Mouse (Mus musculus) embryonic facial prominence, embryonic 12.5 days (tissue): ENCODE data around the gene Sc5d. TPM values are rescaled to one million over a fixed set of nuclear protein-coding genes. Genes with fewer than 3 reads are reported as not detected.
A peak's percentile ranks its signal among the peaks of the same experiment; 100 is the strongest.

Source experiments
- ATAC-seq: fragments of 200-750 bp; cut with Nextera tagmentation; 2 replicates; pipeline ENCODE4 v1.8.0; 2017; ENCODE audit not compliant: insufficient number of reproducible peaks, insufficient read depth, low FRiP score, low TSS enrichment
- H3K27ac ChIP-seq: fragments of 300-500 bp; sonication (generic); 2 replicates; pipeline ENCODE4 v1.5.1; 2016; ENCODE audit warnings: mild to moderate bottlenecking
- H3K27me3 ChIP-seq: fragments of 300-500 bp; sonication (generic); 2 replicates; pipeline ENCODE4 v1.6.1; 2016; ENCODE audit warnings: mild to moderate bottlenecking, moderate library complexity
- H3K36me3 ChIP-seq: fragments of 300-500 bp; sonication (generic); 2 replicates; pipeline ENCODE4 v1.6.1; 2016; ENCODE audit warnings: mild to moderate bottlenecking
- H3K4me1 ChIP-seq: fragments of 300-500 bp; sonication (generic); 2 replicates; pipeline ENCODE4 v1.6.1; 2016
- H3K4me2 ChIP-seq: fragments of 300-500 bp; sonication (generic); replicated peaks from 2 replicates; pipeline ENCODE4 v1.6.1; 2016; ENCODE audit warnings: mild to moderate bottlenecking, moderate library complexity
- H3K4me3 ChIP-seq: fragments of 300-500 bp; sonication (generic); 2 replicates; pipeline ENCODE4 v1.5.1; 2016; ENCODE audit warnings: mild to moderate bottlenecking
- H3K9ac ChIP-seq: fragments of 300-500 bp; sonication (generic); 2 replicates; pipeline ENCODE4 v1.6.1; 2016; ENCODE audit warnings: mild to moderate bottlenecking, moderate library complexity
- H3K9me3 ChIP-seq: fragments of 300-500 bp; sonication (generic); 2 replicates; pipeline ENCODE4 v1.6.1; 2016; ENCODE audit warnings: mild to moderate bottlenecking, moderate library complexity
- WGBS: fragments of 180-500 bp; shearing (Covaris S2); methylation state at CpG from one replicate; pipeline ENCODE4 v1.1.7; 2016; 5-methylcytosine and 5-hydroxymethylcytosine counted together
- polyA plus RNA-seq: library from polyadenylated mRNA; unstranded; fragments of >200 nt; fragmentation: Nextera tagmentation; extraction: Ambion mirVana; gene quantifications from 2 replicates; pipeline ENCODE4 v1.2.1, GENCODE M21; 2016

Gene Sc5d
- polyA plus RNA-seq: 49.8 and 55.6 TPM in 2 replicates

DNA sequence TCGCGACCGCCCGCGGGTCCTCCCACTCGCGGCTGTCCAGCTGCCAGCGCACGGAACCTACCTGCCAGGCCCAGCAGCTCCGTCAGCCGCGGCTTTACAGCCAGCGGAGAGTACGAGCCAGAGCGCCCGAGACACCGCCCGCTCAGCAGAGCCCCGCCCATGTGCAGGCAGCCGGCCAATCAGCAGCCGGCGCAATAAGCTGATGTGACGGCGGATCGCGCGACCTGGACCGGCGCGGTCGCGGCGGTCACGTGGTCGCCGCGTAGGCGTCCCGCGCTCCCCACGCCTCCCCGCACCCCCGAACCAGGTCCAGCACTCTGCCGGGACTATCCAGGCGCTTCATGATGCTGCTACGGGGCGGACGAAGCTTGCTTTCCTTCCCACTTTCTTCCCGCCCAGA, at the start of gene Sc5d:
Gene Sc5d (minus strand): TSS at position 112 of the 400 bp plus-strand sequence.
- no peaks in the 10 kb centered on the region for H3K27me3 ChIP-seq
- H3K4me3 ChIP-seq: peak within 1 kb of the TSS; percentile 92
- peaks cover 10% of the 10 kb centered on the region; the same call in 1 of the 2 replicates for H3K4me1 ChIP-seq
- ATAC-seq: peak; percentile 96
- H3K4me2 ChIP-seq: peak within 1 kb of the TSS; percentile 76
- peaks cover 5% of the 10 kb centered on the region for H3K36me3 ChIP-seq
- peak within 1 kb of the TSS; percentile 80 for H3K9ac ChIP-seq
- peak within 1 kb of the TSS; percentile 67 for H3K27ac ChIP-seq
- under 1% methylated on average over 49 of the region's 49 CpGs for WGBS
- no peaks in the 10 kb centered on the region for H3K9me3 ChIP-seq

DNA sequence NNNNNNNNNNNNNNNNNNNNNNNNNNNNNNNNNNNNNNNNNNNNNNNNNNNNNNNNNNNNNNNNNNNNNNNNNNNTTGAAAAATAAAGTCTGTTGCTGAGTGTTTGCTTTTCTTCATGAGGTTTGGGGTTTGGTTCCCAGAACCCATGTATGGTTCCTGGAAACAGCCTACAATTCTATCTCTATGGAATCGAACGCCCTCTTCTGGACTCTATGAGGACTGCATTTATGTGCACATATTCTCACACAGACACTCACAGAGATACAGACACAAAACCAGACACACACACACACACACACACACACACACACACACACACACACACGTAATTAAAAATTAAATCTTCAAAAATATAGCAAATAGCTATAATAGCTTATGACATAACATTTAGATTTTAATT, 47.3 kb upstream of the Sc5d start:
- H3K27me3 ChIP-seq: no peaks in the 10 kb centered on the region
- H3K27ac ChIP-seq: no peak overlapping the region
- no peak overlapping the region for H3K9ac ChIP-seq
- 80% methylated on average over 3 of the region's 3 CpGs for WGBS
- ATAC-seq: no peak
- no peaks in the 10 kb centered on the region for H3K9me3 ChIP-seq
- no peak overlapping the region for H3K4me2 ChIP-seq
- no peaks in the 10 kb centered on the region for H3K4me1 ChIP-seq
- H3K4me3 ChIP-seq: no peak overlapping the region
- no peaks in the 10 kb centered on the region for H3K36me3 ChIP-seq

GRCm38 (mm10) chr9:42303894-42304293, 39.8 kb upstream of the Sc5d start:
- Histone ChIP-seq H3K4me2 (no peak overlapping the region), H3K27ac (no peak overlapping the region), H3K36me3 (no peaks in the 10 kb centered on the region), H3K4me1 (no peaks in the 10 kb centered on the region), H3K9me3 (no peaks in the 10 kb centered on the region), H3K27me3 (no peaks in the 10 kb centered on the region), H3K4me3 (no peak overlapping the region), H3K9ac (no peak overlapping the region)
- whole genome bisulfite sequencing: 77% methylated on average over 4 of the region's 4 CpGs
- no peak for ATAC-seq

GRCm38 (mm10) chr9:42301082-42301633, 37.1 kb upstream of the Sc5d start:
- H3K27me3 ChIP-seq: no peaks in the 10 kb centered on the region
- ATAC-seq: no peak
- H3K4me1 ChIP-seq: no peaks in the 10 kb centered on the region
- no peaks in the 10 kb centered on the region for H3K36me3 ChIP-seq
- H3K9me3 ChIP-seq: no peaks in the 10 kb centered on the region
- no peak overlapping the region for H3K9ac ChIP-seq
- WGBS: 83% methylated on average over 6 of the region's 6 CpGs
- H3K4me3 ChIP-seq: no peak overlapping the region
- H3K27ac ChIP-seq: no peak overlapping the region
- H3K4me2 ChIP-seq: no peak overlapping the region

DNA sequence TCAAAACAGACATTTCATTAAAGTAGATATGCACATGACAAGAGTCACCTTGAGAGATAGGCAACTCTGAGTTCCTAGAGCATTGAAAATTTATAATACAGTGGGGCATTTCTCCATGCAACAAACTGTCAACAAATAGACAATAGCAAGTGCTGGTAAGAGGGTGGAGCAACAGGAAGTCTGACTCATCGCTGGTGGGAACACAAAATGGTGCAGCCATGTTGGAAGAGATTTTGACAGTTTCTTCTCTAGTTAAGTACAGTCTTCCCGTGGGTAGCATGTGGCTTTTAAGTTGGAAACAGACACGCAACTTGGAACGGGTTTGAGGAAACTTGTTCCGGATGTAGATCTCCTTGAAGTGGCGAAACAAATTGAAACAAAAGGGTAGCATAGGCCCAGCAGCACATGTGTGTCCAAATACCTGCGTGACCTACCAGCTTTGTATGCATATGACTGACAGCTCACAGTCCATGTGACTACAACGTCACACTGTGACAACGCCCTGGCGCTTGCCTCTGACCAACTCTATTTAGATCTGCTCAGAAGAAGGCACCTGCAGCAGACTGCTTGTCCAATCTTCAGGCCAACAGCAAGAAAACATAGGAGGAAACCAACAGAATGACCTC, 32.4 kb upstream of the Sc5d start:
- H3K9ac ChIP-seq: no peak overlapping the region
- H3K27ac ChIP-seq: no peak overlapping the region
- no peaks in the 10 kb centered on the region for H3K4me1 ChIP-seq
- H3K27me3 ChIP-seq: no peaks in the 10 kb centered on the region
- no peak overlapping the region for H3K4me2 ChIP-seq
- H3K36me3 ChIP-seq: no peaks in the 10 kb centered on the region
- H3K4me3 ChIP-seq: no peak overlapping the region
- H3K9me3 ChIP-seq: no peaks in the 10 kb centered on the region
- 83% methylated on average over 10 of the region's 10 CpGs for WGBS
- ATAC-seq: no peak

- Histone ChIP-seq H3K27me3 (no peaks in the 10 kb centered on the region), H3K27ac (no peak overlapping the region), H3K4me3 (no peak overlapping the region), H3K4me2 (no peak overlapping the region), H3K9me3 (no peaks in the 10 kb centered on the region), H3K4me1 (no peaks in the 10 kb centered on the region), H3K9ac (no peak overlapping the region), H3K36me3 (no peaks in the 10 kb centered on the region)
- no peak for ATAC-seq
- 74% methylated on average over 2 of the region's 2 CpGs for WGBS
Observed at GRCm38 (mm10) chr9:42294131-42294530, 30.1 kb upstream of the Sc5d start.

DNA sequence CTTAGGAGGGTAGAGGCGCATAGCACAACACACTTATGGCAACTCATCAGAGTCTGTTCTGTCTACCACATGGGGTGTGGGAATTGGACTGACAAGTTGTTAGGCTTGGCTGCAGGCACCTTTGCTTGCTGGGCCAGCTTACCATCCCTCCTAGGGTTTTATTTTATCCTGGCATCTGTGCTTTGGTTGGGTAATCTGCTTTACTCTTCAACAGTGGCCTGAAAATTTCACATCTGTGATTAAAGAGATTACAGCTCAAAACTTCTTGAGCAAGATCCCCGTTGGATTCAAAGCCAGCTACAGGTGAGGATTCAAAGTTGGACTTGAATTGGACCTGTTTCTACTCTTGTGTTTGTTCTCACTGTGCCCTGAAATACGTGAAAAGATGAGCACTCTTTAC, 29.5 kb upstream of the Sc5d start:
- 82% methylated on average over 3 of the region's 3 CpGs for WGBS
- Histone ChIP-seq H3K27ac (no peak overlapping the region), H3K9ac (no peak overlapping the region), H3K4me2 (no peak overlapping the region), H3K36me3 (no peaks in the 10 kb centered on the region), H3K27me3 (no peaks in the 10 kb centered on the region), H3K9me3 (no peaks in the 10 kb centered on the region), H3K4me3 (no peak overlapping the region), H3K4me1 (no peaks in the 10 kb centered on the region)
- ATAC-seq: no peak

DNA sequence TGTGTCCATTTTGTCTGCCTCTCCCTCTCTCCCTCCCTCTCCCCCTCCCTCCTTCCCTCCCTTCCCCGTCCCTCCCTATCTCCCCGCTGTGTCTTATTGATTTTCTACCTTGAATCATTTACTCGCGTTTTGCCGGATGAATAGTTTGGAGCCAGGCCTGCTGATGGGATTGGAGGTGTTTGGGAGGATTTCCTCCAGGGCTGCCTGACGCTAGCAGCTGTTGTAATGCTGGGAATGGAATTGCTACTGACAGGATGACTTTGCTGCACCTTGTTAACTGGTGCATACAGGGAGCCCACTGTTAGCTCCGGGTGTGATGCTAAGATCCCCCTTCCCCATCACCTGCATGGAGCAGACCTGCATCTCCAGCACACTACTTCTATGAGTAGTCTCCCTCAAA, 29.0 kb upstream of the Sc5d start:
- WGBS: 46% methylated on average over 7 of the region's 7 CpGs
- H3K4me3 ChIP-seq: no peak overlapping the region
- no peak for ATAC-seq
- no peak overlapping the region for H3K9ac ChIP-seq
- H3K27ac ChIP-seq: no peak overlapping the region
- no peaks in the 10 kb centered on the region for H3K27me3 ChIP-seq
- no peaks in the 10 kb centered on the region for H3K36me3 ChIP-seq
- H3K9me3 ChIP-seq: no peaks in the 10 kb centered on the region
- H3K4me1 ChIP-seq: no peaks in the 10 kb centered on the region
- H3K4me2 ChIP-seq: no peak overlapping the region

- WGBS: 72% methylated on average over 4 of the region's 4 CpGs
- Histone ChIP-seq H3K4me2 (no peak overlapping the region), H3K9me3 (no peaks in the 10 kb centered on the region), H3K27me3 (no peaks in the 10 kb centered on the region), H3K9ac (no peak overlapping the region), H3K4me1 (no peaks in the 10 kb centered on the region), H3K4me3 (no peak overlapping the region), H3K36me3 (no peaks in the 10 kb centered on the region), H3K27ac (no peak overlapping the region)
- ATAC-seq: no peak
Observed at GRCm38 (mm10) chr9:42279676-42280075, 15.6 kb upstream of the Sc5d start.

- WGBS: 73% methylated on average over 3 of the region's 3 CpGs
- no peak overlapping the region for H3K4me2 ChIP-seq
- H3K36me3 ChIP-seq: no peaks in the 10 kb centered on the region
- H3K9ac ChIP-seq: no peak overlapping the region
- no peak overlapping the region for H3K27ac ChIP-seq
- no peaks in the 10 kb centered on the region for H3K27me3 ChIP-seq
- ATAC-seq: no peak
- H3K9me3 ChIP-seq: no peaks in the 10 kb centered on the region
- H3K4me1 ChIP-seq: no peaks in the 10 kb centered on the region
- H3K4me3 ChIP-seq: no peak overlapping the region
Observed at GRCm38 (mm10) chr9:42278046-42278445, 14.0 kb upstream of the Sc5d start.

- ATAC-seq: no peak
- no peak overlapping the region for H3K9ac ChIP-seq
- no peak overlapping the region for H3K4me2 ChIP-seq
- no peaks in the 10 kb centered on the region for H3K27me3 ChIP-seq
- H3K4me1 ChIP-seq: no peaks in the 10 kb centered on the region
- H3K4me3 ChIP-seq: no peak overlapping the region
- WGBS: 96% methylated on average over 1 of the region's 1 CpGs
- H3K36me3 ChIP-seq: no peaks in the 10 kb centered on the region
- no peak overlapping the region for H3K27ac ChIP-seq
- H3K9me3 ChIP-seq: no peaks in the 10 kb centered on the region
Observed at GRCm38 (mm10) chr9:42277606-42278005, 13.6 kb upstream of the Sc5d start.

DNA sequence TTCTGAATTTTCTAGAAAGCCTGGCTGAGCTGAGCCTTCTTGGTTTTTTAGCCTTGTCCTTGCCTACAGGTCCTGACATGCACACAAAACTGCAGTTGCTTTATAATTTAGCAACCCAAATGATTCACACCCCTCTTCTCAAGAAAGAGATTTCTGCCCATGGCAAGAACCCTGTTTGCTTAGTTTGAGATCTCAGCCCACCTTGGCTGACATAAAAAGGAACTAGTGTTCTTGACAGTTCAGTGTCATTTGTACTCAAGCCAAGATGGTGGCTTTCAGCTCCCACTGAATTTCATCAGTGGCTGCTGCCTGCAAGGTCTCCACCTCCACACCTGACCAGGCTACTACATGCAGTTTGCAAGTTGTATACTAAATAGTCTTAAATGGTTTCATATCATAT, 13.1 kb upstream of the Sc5d start:
- no peaks in the 10 kb centered on the region for H3K36me3 ChIP-seq
- no peaks in the 10 kb centered on the region for H3K27me3 ChIP-seq
- no peak overlapping the region for H3K27ac ChIP-seq
- H3K9ac ChIP-seq: no peak overlapping the region
- no peaks in the 10 kb centered on the region for H3K4me1 ChIP-seq
- no peaks in the 10 kb centered on the region for H3K9me3 ChIP-seq
- H3K4me3 ChIP-seq: no peak overlapping the region
- ATAC-seq: no peak
- H3K4me2 ChIP-seq: no peak overlapping the region
